Mouse (Mus musculus) forebrain, embryonic 10.5 days (tissue): ENCODE measurements around the gene Gpsm2. TPM values are rescaled to one million over a fixed set of nuclear protein-coding genes. Genes with fewer than 3 reads are reported as not detected.

Experiments
- DNase-seq: peaks from one replicate; pipeline ENCODE4 v3.0.0-alpha.2; 2017; ENCODE audit warnings: low spot score; ENCODE audit errors: extremely low spot score
- H3K27ac ChIP-seq: fragments of 300-500 bp; sonication (generic); 2 replicates; pipeline ENCODE4 v1.5.1; 2016; ENCODE audit warnings: mild to moderate bottlenecking
- H3K27me3 ChIP-seq: fragments of 300-500 bp; sonication (generic); 2 replicates; pipeline ENCODE4 v1.6.1; 2016; ENCODE audit warnings: mild to moderate bottlenecking; ENCODE audit not compliant: poor library complexity, severe bottlenecking
- H3K36me3 ChIP-seq: fragments of 300-500 bp; sonication (generic); replicated peaks from 2 replicates; pipeline ENCODE4 v1.6.1; 2016; ENCODE audit warnings: mild to moderate bottlenecking, moderate library complexity
- H3K4me1 ChIP-seq: fragments of 300-500 bp; sonication (generic); 2 replicates; pipeline ENCODE4 v1.6.1; 2016
- H3K4me3 ChIP-seq: fragments of 300-500 bp; sonication (generic); 2 replicates; pipeline ENCODE4 v1.5.1; 2016; ENCODE audit warnings: mild to moderate bottlenecking, moderate library complexity
- H3K9me3 ChIP-seq: fragments of 300-500 bp; sonication (generic); 2 replicates; pipeline ENCODE4 v1.6.1; 2016; ENCODE audit warnings: mild to moderate bottlenecking, moderate library complexity
- WGBS: fragments of 180-500 bp; shearing (Covaris S2); methylation state at CpG from one replicate; pipeline ENCODE4 v1.1.7; 2016; 5-methylcytosine and 5-hydroxymethylcytosine counted together
- polyA plus RNA-seq: library from polyadenylated mRNA; unstranded; fragments of >200 nt; fragmentation: Nextera tagmentation; extraction: Ambion mirVana; gene quantifications from 2 replicates; pipeline ENCODE4 v1.2.1, GENCODE M21; 2016

The Gpsm2 gene
- polyA plus RNA-seq, 1 experiment from 2014 or later, result 103 TPM

- Histone ChIP-seq H3K27me3 (no peaks in the 10 kb centered on the region), H3K27ac (no peak overlapping the region), H3K4me1 (peaks cover 28% of the 10 kb centered on the region), H3K4me3 (no peak overlapping the region), H3K9me3 (no peaks in the 10 kb centered on the region; the same call in 1 of the 2 replicates), H3K36me3 (peaks cover 33% of the 10 kb centered on the region)
- no peak for DNase-seq
- 89% methylated on average over 2 of the region's 2 CpGs for WGBS
These were observed 2.8 kb downstream of the Gpsm2 start for GRCm38 (mm10) chr3:108719357-108719756.

- 94% methylated on average over 3 of the region's 3 CpGs for WGBS
- H3K9me3 ChIP-seq, result no peaks in the 10 kb centered on the region; the same call in 1 of the 2 replicates
- no peak for DNase-seq
- H3K27me3 ChIP-seq, result no peaks in the 10 kb centered on the region
- no peak overlapping the region for H3K27ac ChIP-seq
- H3K4me3 ChIP-seq, result no peak overlapping the region
- H3K36me3 ChIP-seq, result peaks cover 42% of the 10 kb centered on the region
- peaks cover 31% of the 10 kb centered on the region for H3K4me1 ChIP-seq
These were observed 4.1 kb downstream of the Gpsm2 start for GRCm38 (mm10) chr3:108717896-108718502.

- no peak overlapping the region for H3K4me3 ChIP-seq
- H3K27ac ChIP-seq, result no peak overlapping the region
- WGBS, result 95% methylated on average over 4 of the region's 4 CpGs
- peaks cover 53% of the 10 kb centered on the region for H3K36me3 ChIP-seq
- H3K9me3 ChIP-seq, result no peaks in the 10 kb centered on the region; the same call in 1 of the 2 replicates
- no peak for DNase-seq
- H3K27me3 ChIP-seq, result no peaks in the 10 kb centered on the region
- H3K4me1 ChIP-seq, result peaks cover 17% of the 10 kb centered on the region
These were observed 7.3 kb downstream of the Gpsm2 start for GRCm38 (mm10) chr3:108714837-108715236.

GRCm38 (mm10) chr3:108713065-108713675 lies 8.9 kb downstream of the Gpsm2 start:
- peaks cover 10% of the 10 kb centered on the region for H3K4me1 ChIP-seq
- DNase-seq, result no peak

GRCm38 (mm10) chr3:108711296-108711695 lies 10.8 kb downstream of the Gpsm2 start:
- no peaks in the 10 kb centered on the region; the same call in 1 of the 2 replicates for H3K9me3 ChIP-seq
- no peak overlapping the region for H3K27ac ChIP-seq
- no peak for DNase-seq
- WGBS, result 94% methylated on average over 5 of the region's 5 CpGs
- peaks cover 10% of the 10 kb centered on the region for H3K4me1 ChIP-seq
- H3K4me3 ChIP-seq, result no peak overlapping the region
- H3K36me3 ChIP-seq, result peaks cover 69% of the 10 kb centered on the region
- H3K27me3 ChIP-seq, result no peaks in the 10 kb centered on the region

More at GRCm38 (mm10) chr3:108713065-108713675, 8.9 kb downstream of the Gpsm2 start:
- 69% methylated on average over 3 of the region's 3 CpGs for WGBS
- no peak overlapping the region for H3K27ac ChIP-seq
- H3K36me3 ChIP-seq, result peaks cover 64% of the 10 kb centered on the region
- no peaks in the 10 kb centered on the region for H3K27me3 ChIP-seq
- no peaks in the 10 kb centered on the region; the same call in 1 of the 2 replicates for H3K9me3 ChIP-seq
- no peak overlapping the region for H3K4me3 ChIP-seq

- Histone ChIP-seq H3K4me3 (no peak overlapping the region), H3K36me3 (peaks cover 92% of the 10 kb centered on the region), H3K27ac (no peak overlapping the region), H3K9me3 (no peaks in the 10 kb centered on the region), H3K27me3 (no peaks in the 10 kb centered on the region), H3K4me1 (0 out of 2 replicates have a peak, but pooled peaks cover 3% of the 10 kb centered on the region)
- 97% methylated on average over 8 of the region's 8 CpGs for WGBS
- no peak for DNase-seq
These were observed 19.3 kb downstream of the Gpsm2 start for GRCm38 (mm10) chr3:108702789-108703188.

- Histone ChIP-seq H3K4me1 (0 out of 2 replicates have a peak, but pooled peaks cover 3% of the 10 kb centered on the region), H3K27me3 (no peaks in the 10 kb centered on the region), H3K36me3 (peaks cover 94% of the 10 kb centered on the region), H3K9me3 (no peaks in the 10 kb centered on the region), H3K27ac (no peak overlapping the region), H3K4me3 (no peak overlapping the region)
- WGBS, result 80% methylated on average over 1 of the region's 1 CpGs
- no peak for DNase-seq
These were observed 20.9 kb downstream of the Gpsm2 start for GRCm38 (mm10) chr3:108701256-108701655.

GRCm38 (mm10) chr3:108699786-108700185 lies 22.3 kb downstream of the Gpsm2 start:
- no peak for DNase-seq

GRCm38 (mm10) chr3:108698662-108699061 lies 23.4 kb downstream of the Gpsm2 start:
- Histone ChIP-seq H3K27ac (no peak overlapping the region), H3K4me3 (no peak overlapping the region), H3K9me3 (no peaks in the 10 kb centered on the region), H3K36me3 (peaks cover 99% of the 10 kb centered on the region), H3K4me1 (no peaks in the 10 kb centered on the region), H3K27me3 (no peaks in the 10 kb centered on the region)
- DNase-seq, result no peak
- 93% methylated on average over 8 of the region's 8 CpGs for WGBS

More at GRCm38 (mm10) chr3:108699786-108700185, 22.3 kb downstream of the Gpsm2 start:
- Histone ChIP-seq H3K4me1 (0 out of 2 replicates have a peak, but pooled peaks cover 3% of the 10 kb centered on the region), H3K36me3 (peaks cover 94% of the 10 kb centered on the region), H3K27me3 (no peaks in the 10 kb centered on the region), H3K27ac (no peak overlapping the region), H3K9me3 (no peaks in the 10 kb centered on the region), H3K4me3 (no peak overlapping the region)
- 91% methylated on average over 4 of the region's 4 CpGs for WGBS

GRCm38 (mm10) chr3:108694321-108694720 lies 27.8 kb downstream of the Gpsm2 start:
- WGBS, result 95% methylated on average over 9 of the region's 9 CpGs
- Histone ChIP-seq H3K4me3 (no peak overlapping the region), H3K27me3 (no peaks in the 10 kb centered on the region), H3K9me3 (no peaks in the 10 kb centered on the region), H3K27ac (no peak overlapping the region), H3K4me1 (no peaks in the 10 kb centered on the region), H3K36me3 (peaks cover 80% of the 10 kb centered on the region)
- no peak for DNase-seq

GRCm38 (mm10) chr3:108689979-108690378 lies 32.1 kb downstream of the Gpsm2 start:
- DNase-seq, result no peak
- Histone ChIP-seq H3K4me3 (no peak overlapping the region), H3K27me3 (no peaks in the 10 kb centered on the region), H3K9me3 (no peaks in the 10 kb centered on the region), H3K36me3 (peaks cover 81% of the 10 kb centered on the region), H3K27ac (no peak overlapping the region), H3K4me1 (no peaks in the 10 kb centered on the region)
- 90% methylated on average over 4 of the region's 4 CpGs for WGBS

- WGBS, result 88% methylated on average over 8 of the region's 8 CpGs
- H3K27ac ChIP-seq, result no peak overlapping the region
- DNase-seq, result no peak
These were observed 32.7 kb downstream of the Gpsm2 start for GRCm38 (mm10) chr3:108689446-108689845.

GRCm38 (mm10) chr3:108689015-108689441 lies 33.1 kb downstream of the Gpsm2 start:
- H3K36me3 ChIP-seq, result peaks cover 80% of the 10 kb centered on the region
- no peak for DNase-seq

More at GRCm38 (mm10) chr3:108689446-108689845, 32.7 kb downstream of the Gpsm2 start:
- Histone ChIP-seq H3K27me3 (no peaks in the 10 kb centered on the region), H3K4me1 (no peaks in the 10 kb centered on the region), H3K4me3 (no peak overlapping the region), H3K9me3 (no peaks in the 10 kb centered on the region), H3K36me3 (peaks cover 80% of the 10 kb centered on the region)

More at GRCm38 (mm10) chr3:108689015-108689441, 33.1 kb downstream of the Gpsm2 start:
- H3K9me3 ChIP-seq, result no peaks in the 10 kb centered on the region
- 87% methylated on average over 6 of the region's 6 CpGs for WGBS
- no peaks in the 10 kb centered on the region for H3K27me3 ChIP-seq
- H3K4me3 ChIP-seq, result no peak overlapping the region
- H3K27ac ChIP-seq, result no peak overlapping the region
- H3K4me1 ChIP-seq, result no peaks in the 10 kb centered on the region
